Mouse (Mus musculus) heart, embryonic 10.5 days (tissue): Measurements from ENCODE around the gene Nol8. TPM values are rescaled to one million over a fixed set of nuclear protein-coding genes. Genes with fewer than 3 reads are reported as not detected.

Experiments used
- DNase-seq: peaks from one replicate; pipeline ENCODE4 v3.0.0-alpha.2; 2017; ENCODE audit warnings: low spot score
- H3K27ac ChIP-seq: fragments of 300-500 bp; sonication (generic); 2 replicates; pipeline ENCODE4 v1.5.1; 2016; ENCODE audit warnings: mild to moderate bottlenecking
- H3K27me3 ChIP-seq: fragments of 300-500 bp; sonication (generic); 2 replicates; pipeline ENCODE4 v1.6.1; 2016; ENCODE audit warnings: mild to moderate bottlenecking; ENCODE audit not compliant: poor library complexity, insufficient read depth, severe bottlenecking
- H3K36me3 ChIP-seq: fragments of 300-500 bp; sonication (generic); 2 replicates; pipeline ENCODE4 v1.6.1; 2016; ENCODE audit warnings: mild to moderate bottlenecking, moderate library complexity
- H3K4me1 ChIP-seq: fragments of 300-500 bp; sonication (generic); 2 replicates; pipeline ENCODE4 v1.6.1; 2016; ENCODE audit warnings: mild to moderate bottlenecking
- H3K4me3 ChIP-seq: fragments of 300-500 bp; sonication (generic); 2 replicates; pipeline ENCODE4 v1.5.1; 2016; ENCODE audit warnings: mild to moderate bottlenecking, moderate library complexity
- H3K9me3 ChIP-seq: fragments of 300-500 bp; sonication (generic); 2 replicates; pipeline ENCODE4 v1.6.1; 2016; ENCODE audit warnings: mild to moderate bottlenecking, moderate library complexity
- whole genome bisulfite sequencing: fragments of 180-500 bp; shearing (Covaris S2); methylation state at CpG from one replicate; pipeline ENCODE4 v1.1.7; 2016; 5-methylcytosine and 5-hydroxymethylcytosine counted together
- polyA plus RNA-seq: library from polyadenylated mRNA; unstranded; fragments of >200 nt; fragmentation: Nextera tagmentation; extraction: Ambion mirVana; gene quantifications from 2 replicates; pipeline ENCODE4 v1.2.1, GENCODE M21; 2016

Gene Nol8
- polyA plus RNA-seq = 15.7 and 16.9 TPM in 2 replicates

DNA sequence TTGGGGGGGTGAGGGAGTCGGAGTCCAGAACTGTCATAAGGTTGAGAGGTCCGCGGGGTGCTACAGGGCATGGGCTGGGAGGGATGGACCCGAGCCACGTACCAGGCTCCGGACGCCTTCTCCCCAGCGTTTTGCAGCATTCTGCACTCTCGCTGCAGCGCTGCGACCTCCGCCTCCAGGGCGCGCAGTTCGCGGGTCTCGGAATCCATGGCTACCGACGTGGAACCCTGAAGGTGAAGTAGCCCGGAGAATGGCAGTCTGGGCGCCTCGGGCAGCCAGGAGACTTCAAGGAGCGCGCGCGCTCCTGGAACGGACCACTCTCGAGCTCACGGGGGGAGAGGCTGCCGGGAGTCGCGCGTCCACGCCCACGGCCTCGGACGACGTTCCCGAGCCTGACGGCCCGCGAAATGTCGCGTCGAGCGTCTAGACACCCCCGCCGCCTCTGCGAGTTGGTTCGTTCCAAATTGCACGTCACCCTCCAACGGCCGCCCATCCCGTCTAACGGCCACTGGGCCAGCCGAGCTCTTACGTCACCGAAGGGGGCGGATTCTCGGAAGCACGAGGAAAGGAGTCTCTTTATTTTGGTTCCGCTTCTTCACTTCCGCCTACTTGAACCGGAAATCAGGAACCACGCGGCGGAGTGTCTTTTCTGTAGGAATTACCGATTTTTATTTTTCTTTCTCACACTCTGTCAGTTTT, at the start of gene Nol8, which contains the start of gene Cenpp:
Nol8 (plus strand) TSS at position 598 of the 699 bp plus-strand sequence.
Cenpp (minus strand) TSS at position 305 of the 699 bp plus-strand sequence.
- Histone ChIP-seq H3K27ac (peak within 1 kb of the TSS; percentile 84), H3K9me3 (no peaks in the 10 kb centered on the region), H3K36me3 (peaks cover 13% of the 10 kb centered on the region), H3K4me3 (peak within 1 kb of the TSS; percentile 79), H3K4me1 (peaks cover 14% of the 10 kb centered on the region; the same call in 1 of the 2 replicates), H3K27me3 (no peaks in the 10 kb centered on the region)
- under 1% methylated on average over 68 of the region's 68 CpGs for WGBS
- peak; percentile 99 for DNase-seq

DNA sequence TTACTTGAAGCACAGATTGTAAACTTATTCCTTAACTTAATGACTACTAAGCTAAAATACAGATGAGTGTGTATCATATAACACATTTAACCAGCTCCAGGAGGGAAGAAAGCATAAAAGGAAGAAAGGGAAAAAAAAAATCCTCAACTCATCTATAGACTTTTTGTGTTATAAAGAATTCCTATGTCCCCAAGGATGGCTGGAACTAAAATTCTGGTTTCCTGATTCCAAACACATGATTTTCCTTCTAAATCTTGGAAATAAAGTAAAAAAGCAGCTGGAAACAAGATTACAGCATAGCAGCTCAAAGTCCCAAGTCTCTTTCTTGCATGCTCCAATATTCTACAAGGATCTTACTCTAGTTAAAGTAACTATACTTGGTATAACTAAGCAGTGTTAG, 49.3 kb upstream of the Nol8 start:
- Histone ChIP-seq H3K27ac (no peak overlapping the region), H3K4me3 (no peak overlapping the region), H3K4me1 (no peaks in the 10 kb centered on the region), H3K36me3 (no peaks in the 10 kb centered on the region), H3K9me3 (no peaks in the 10 kb centered on the region), H3K27me3 (no peaks in the 10 kb centered on the region)
- no peak for DNase-seq

DNA sequence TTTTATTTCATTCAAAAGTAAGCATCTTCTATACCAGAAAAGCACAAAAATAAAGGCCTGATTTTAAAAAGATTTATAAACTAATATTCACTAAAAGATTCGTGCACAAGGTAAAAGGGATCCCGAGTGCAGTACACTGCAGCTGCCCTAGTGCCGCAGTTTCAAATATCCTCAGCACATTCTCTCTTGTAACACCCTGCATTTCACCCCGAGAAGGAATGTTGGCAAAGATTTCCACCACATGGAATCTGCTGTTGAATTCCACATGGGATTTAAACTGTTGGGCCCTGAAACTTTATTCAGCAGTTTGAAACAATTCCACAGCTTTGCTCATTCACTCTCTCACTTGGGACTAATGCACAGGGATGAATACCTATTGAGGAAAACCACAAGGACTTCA, 45.2 kb upstream of the Nol8 start, which contains the start of gene Ogn:
Ogn (plus strand) TSS at position 333 of the 400 bp plus-strand sequence.
- WGBS = 78% methylated on average over 4 of the region's 4 CpGs
- Histone ChIP-seq H3K4me3 (no peak within 1 kb of the TSS), H3K27ac (no peak within 1 kb of the TSS), H3K36me3 (no peaks in the 10 kb centered on the region), H3K4me1 (no peaks in the 10 kb centered on the region), H3K27me3 (no peaks in the 10 kb centered on the region), H3K9me3 (no peaks in the 10 kb centered on the region)
- no peak for DNase-seq

DNA sequence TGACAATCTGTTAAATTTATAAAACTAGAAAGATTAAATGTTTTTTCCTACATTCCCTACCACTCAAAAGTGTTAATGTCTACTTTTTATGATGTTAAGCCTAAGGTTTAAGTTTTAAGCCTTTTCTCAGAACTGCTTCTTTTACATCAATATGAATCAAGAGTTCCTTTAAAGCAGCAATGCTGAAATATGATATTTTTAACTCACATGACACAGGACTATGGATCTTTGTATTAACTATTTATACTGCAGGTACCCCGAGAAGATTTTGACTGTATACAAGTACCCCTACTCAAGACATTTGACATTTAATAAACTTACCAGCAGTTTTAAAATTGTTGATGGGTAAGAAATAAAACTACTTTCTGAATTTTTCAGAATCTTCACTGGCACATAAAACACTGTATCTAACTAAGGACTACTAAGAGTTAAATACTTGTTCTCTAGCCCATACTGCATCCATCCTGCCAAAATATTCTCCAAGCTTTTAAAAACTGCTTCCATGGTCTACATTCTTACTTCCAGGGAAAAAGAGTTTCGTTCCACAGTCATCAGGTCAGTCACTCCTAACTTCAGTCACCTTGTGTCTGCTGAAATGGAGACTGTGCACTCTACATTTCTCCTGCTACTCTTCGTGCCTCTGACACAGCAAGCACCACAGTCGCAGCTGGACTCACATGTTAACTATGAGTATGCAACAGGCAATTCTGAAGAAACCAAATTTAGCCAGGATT, 44.1 kb upstream of the Nol8 start:
- 81% methylated on average over 4 of the region's 4 CpGs for WGBS
- no peak for DNase-seq
- Histone ChIP-seq H3K27me3 (no peaks in the 10 kb centered on the region), H3K36me3 (no peaks in the 10 kb centered on the region), H3K4me1 (no peaks in the 10 kb centered on the region), H3K4me3 (no peak overlapping the region), H3K9me3 (no peaks in the 10 kb centered on the region), H3K27ac (no peak overlapping the region)

DNA sequence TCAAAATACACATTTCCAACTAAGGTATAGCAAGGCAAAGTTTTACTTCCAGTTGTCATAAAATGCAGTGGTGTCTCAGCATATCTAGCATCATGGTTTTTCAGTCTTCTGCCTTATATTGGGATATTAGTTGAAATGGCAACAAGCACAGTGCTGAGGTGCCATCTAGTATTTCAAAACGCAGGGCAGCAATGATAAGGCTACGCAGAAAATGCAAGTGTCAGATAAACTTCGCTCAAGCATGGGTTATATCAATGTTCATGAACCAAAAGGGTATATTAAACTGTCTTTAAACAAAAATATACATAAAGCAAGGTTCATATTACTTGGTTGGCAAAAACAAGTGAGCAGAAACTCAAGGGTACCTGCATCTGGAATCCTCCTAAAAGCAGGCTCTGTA, 35.9 kb upstream of the Nol8 start:
- Histone ChIP-seq H3K4me1 (no peaks in the 10 kb centered on the region), H3K27me3 (no peaks in the 10 kb centered on the region), H3K4me3 (no peak overlapping the region), H3K36me3 (no peaks in the 10 kb centered on the region), H3K9me3 (no peaks in the 10 kb centered on the region), H3K27ac (no peak overlapping the region)
- WGBS = 81% methylated on average over 3 of the region's 3 CpGs
- DNase-seq = no peak

DNA sequence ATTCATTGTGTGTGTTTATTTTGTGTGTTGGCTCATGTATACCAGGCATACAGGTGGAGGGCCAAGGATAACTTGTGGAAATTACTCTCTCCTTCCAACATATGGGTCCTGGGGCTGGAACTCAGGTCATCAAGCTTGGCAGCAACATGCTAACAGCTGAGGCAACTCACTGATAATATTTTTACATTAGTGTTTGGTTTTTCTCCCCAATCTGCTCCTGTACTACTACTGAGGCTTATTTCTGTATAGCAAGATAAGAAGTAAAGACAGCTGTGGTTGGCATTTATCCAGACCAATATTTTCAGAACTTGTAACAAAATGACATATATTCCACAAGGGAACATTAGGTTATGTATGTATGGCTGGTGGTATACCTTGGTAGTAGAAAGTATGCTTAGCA, 34.5 kb upstream of the Nol8 start:
- Histone ChIP-seq H3K4me1 (no peaks in the 10 kb centered on the region), H3K9me3 (no peaks in the 10 kb centered on the region), H3K4me3 (no peak overlapping the region), H3K27ac (no peak overlapping the region), H3K36me3 (no peaks in the 10 kb centered on the region), H3K27me3 (no peaks in the 10 kb centered on the region)
- DNase-seq = no peak

DNA sequence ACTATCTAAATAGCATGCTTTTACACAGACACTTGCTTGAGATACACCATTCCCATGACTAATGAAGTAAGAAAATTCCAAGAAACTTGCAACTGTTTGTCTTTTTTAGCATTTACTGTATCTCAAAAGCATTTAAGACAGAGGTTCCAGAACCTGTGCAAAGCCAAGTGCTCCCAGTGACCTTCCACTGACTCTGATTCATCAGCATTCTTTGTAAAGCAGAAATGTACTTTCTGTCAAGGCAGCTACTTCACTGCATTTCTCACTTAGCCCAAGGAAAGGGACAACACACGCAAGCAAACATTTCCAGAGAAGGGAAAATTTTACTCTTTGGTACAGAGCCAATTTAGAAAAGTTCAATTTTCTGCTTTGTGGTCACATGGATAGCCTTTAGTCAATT, 29.7 kb upstream of the Nol8 start:
- WGBS = 91% methylated on average over 1 of the region's 1 CpGs
- H3K4me1 ChIP-seq = no peaks in the 10 kb centered on the region
- DNase-seq = no peak

DNA sequence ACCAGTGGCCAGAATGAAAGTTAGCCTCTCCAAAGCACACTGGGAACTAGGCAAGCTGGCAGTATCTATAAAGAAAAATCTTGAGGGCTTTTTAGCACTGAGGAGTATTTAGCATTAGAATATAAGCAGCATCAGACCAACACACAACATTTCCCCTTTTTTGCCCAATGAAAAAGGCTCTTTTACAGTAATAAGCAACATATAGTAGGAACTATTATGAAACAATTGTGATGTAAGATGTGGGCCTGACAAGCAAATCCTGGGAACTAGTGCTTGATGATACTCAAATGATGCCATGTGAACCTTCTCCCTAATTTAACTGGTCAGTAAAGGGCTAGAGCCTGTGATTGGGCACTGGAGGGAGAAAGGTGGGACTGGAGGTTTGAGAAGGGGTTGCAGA, 24.7 kb upstream of the Nol8 start:
- H3K27me3 ChIP-seq = no peaks in the 10 kb centered on the region
- no peak overlapping the region for H3K27ac ChIP-seq
- H3K36me3 ChIP-seq = no peaks in the 10 kb centered on the region
- no peaks in the 10 kb centered on the region for H3K4me1 ChIP-seq
- H3K9me3 ChIP-seq = no peaks in the 10 kb centered on the region
- no peak overlapping the region for H3K4me3 ChIP-seq
- no peak for DNase-seq

More for the DNA sequence above, 29.7 kb upstream of the Nol8 start:
- Histone ChIP-seq H3K36me3 (no peaks in the 10 kb centered on the region), H3K27ac (no peak overlapping the region), H3K9me3 (no peaks in the 10 kb centered on the region), H3K4me3 (no peak overlapping the region), H3K27me3 (no peaks in the 10 kb centered on the region)

DNA sequence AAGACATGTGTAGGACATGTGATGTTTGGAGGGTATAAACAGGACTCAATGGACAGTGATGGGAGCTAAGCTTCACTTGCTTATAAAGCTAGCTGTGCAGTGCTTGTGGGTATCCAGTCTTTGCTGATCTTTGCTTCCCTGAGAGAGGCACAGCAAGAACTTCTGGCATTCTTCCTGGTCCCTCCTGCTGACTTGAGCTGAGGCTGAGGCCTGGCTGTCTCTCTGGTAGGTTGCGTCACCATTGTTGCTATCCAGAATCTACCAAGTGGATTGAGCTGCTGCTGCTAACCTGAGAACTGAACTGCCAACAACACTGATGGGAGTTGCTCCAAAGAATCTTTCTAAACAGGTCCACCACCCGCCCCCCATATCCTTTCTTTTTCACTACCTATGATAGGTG, 23.8 kb upstream of the Nol8 start:
- H3K4me3 ChIP-seq = no peak overlapping the region

DNA sequence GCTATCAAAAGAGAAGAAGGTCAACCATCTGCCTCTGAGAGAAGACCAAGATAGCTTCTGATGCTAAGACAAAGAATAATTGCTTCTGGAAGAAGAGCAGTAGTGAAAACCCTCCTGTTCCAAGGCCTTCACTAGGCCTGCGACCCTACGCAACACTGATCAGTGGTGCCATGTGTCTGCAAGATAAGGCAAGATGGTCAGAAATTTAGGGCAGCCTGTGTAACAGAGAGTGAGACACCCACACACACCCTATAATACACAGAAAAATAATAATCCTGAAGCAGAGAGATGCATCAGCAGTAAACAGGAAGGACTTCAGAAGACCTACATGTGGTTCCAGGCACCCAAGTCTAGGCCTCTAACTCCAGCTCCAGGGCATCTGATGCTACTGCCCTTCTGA, 12.9 kb upstream of the Nol8 start:
- H3K4me3 ChIP-seq = no peak overlapping the region
- H3K27ac ChIP-seq = no peak overlapping the region
- DNase-seq = no peak
- H3K27me3 ChIP-seq = no peaks in the 10 kb centered on the region
- 96% methylated on average over 2 of the region's 2 CpGs for WGBS
- no peaks in the 10 kb centered on the region for H3K9me3 ChIP-seq
- H3K36me3 ChIP-seq = peaks cover 7% of the 10 kb centered on the region
- no peaks in the 10 kb centered on the region for H3K4me1 ChIP-seq

More for the DNA sequence above, 23.8 kb upstream of the Nol8 start:
- no peaks in the 10 kb centered on the region for H3K4me1 ChIP-seq
- H3K36me3 ChIP-seq = no peaks in the 10 kb centered on the region
- no peak for DNase-seq
- 85% methylated on average over 2 of the region's 2 CpGs for WGBS
- H3K9me3 ChIP-seq = no peaks in the 10 kb centered on the region
- no peaks in the 10 kb centered on the region for H3K27me3 ChIP-seq
- no peak overlapping the region for H3K27ac ChIP-seq

DNA sequence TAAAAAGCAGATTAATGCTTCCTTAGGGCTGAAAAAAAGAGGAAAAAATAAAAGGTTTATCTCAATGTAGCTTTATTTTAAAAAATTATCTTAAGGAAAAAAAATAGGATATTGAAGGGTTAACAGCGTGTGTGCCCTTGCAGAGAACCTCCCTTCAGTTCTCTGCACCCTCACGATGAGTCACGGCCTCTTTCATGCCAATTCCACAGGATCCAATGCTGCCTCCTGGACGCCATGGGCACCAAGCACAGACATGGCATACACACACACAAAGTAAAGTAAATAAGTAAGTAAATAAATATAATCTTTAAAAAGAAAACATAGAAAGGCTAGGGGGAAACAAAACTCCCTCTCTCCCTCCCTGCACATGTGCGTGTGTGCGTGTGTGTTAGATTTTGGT, 10.2 kb upstream of the Nol8 start:
- WGBS = 86% methylated on average over 6 of the region's 6 CpGs
- H3K27me3 ChIP-seq = no peaks in the 10 kb centered on the region
- H3K27ac ChIP-seq = no peak overlapping the region
- H3K36me3 ChIP-seq = peaks cover 4% of the 10 kb centered on the region
- no peak for DNase-seq
- H3K9me3 ChIP-seq = no peaks in the 10 kb centered on the region
- H3K4me3 ChIP-seq = no peak overlapping the region
- H3K4me1 ChIP-seq = no peaks in the 10 kb centered on the region

DNA sequence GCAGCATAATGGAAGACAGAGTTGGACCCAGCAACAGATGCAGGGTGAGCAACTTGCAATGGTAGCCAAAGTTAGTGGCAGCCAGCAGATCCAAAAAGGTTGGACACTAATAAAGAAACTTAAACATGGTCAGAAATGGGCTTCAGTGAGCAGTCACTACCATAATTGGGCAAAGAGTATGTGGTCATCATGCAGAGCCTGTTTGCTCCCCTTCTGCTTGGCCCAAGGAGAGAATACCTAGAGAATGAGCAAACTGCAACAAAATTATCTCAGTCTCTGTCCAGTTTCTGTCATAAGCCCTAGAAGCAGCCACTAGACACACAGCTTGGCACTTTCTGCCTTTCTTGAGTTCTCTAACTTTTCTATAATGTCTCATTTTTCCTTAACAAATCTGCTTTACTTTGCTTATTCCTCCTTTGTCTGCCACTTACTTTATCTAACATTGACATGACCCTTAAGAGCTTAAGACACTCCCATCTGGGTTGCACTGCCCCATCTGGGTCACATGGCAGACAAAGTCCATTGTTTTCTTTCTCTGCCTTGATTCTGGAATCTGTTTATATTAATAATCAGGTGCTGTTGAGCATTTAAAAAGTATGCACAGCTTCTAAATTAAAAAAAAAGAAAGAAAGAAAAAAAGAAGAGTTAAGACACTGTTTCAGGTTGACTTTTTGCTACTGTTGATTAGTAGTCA, 9.1 kb upstream of the Nol8 start:
- Histone ChIP-seq H3K4me1 (no peaks in the 10 kb centered on the region), H3K36me3 (no peaks in the 10 kb centered on the region), H3K4me3 (no peak overlapping the region), H3K9me3 (no peaks in the 10 kb centered on the region), H3K27ac (no peak overlapping the region), H3K27me3 (no peaks in the 10 kb centered on the region)
- no peak for DNase-seq
